Mouse (Mus musculus) kidney, postnatal 10 days (tissue): ENCODE results near the gene Gsto1.
A peak's percentile ranks its signal among the peaks of the same experiment; 100 is the strongest.

ENCODE experiments used
- DNase-seq: peaks from one replicate; pipeline ENCODE4 v3.0.0; 2021; ENCODE audit warnings: mixed read lengths

Gsto1 gene

DNA sequence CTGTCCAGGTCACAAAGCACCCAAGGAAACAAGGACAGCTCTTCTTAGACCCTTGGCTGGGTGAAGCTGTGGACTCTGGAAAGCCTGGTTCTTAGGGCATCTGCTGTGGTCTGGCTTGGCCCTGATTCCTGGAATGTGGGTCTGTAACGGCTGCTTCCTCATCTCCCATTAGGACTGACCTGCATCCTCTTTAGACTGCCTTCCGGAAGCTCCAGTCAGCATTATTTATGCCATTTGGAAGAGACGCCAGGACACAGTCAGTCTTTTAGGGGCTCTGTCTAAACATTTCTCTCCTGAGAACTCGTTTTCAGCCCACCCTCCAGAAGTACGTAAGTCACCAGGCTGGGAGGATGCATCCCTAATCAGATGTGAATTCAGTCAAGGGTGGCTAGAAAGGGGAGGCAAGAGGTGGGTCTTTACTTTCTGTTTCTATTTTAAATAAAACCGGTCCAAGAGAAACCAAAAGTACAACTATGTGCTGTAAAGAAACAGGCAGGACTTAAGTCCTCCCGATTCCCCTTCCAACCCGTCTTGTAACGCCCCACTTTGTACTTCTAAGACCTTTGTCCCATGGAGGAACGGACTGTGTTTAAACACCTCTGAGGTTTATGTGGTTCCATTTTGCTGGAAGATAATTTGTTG, 35.8 kb downstream of the Gsto1 start:
- peak; percentile 74 for DNase-seq

GRCm38 (mm10) chr19:47891562-47892312, 37.0 kb downstream of the Gsto1 start:
- peak; percentile 79 for DNase-seq

DNA sequence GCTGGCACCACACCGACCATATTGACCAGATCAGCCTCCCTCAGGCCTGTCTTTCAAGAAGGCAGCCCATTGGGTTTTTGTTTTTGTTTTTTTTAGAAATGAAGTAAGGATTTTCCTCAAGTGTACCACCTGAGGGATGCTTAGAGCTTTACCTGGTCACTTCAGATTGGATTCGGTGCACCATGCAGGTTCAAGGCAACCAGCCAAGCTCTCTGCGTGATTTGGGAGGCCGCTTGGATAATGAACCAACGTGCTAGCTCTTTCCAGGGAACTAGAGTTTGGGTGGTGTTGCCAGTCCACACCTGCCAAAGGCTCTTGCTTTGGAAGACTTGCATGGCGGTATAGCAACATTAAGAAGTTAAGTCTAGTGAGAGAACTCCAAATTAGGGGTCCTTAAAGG, 38.3 kb downstream of the Gsto1 start:
- no peak for DNase-seq

DNA sequence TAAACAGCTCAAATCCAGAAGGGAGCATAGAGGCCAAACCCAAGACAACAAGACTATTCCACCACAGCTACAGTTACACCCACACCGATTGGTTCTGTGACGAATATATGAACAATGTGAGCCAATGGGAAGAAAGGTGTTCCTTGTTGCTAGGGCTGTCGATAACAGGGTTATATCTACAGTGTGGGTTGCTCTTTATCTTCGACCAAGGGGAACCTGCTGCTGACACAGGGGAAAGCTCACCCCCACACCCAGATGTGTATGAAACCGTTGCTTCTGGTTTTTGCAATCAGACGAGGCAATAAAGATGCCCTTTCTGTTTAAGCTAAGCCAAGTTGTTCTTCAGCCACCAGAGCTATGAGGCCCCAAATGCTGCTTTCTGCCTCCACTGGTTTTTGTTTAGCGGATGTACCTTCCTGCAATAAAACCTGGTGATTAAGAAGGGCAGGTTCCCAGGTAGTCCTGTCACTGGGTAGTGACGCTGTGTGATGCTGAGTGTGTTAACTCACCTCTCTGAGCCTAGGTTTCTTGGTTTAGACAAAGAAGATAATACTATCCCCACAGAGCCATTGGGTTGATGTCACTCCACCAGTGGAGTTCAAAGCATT, 43.8 kb downstream of the Gsto1 start:
- no peak for DNase-seq

DNA sequence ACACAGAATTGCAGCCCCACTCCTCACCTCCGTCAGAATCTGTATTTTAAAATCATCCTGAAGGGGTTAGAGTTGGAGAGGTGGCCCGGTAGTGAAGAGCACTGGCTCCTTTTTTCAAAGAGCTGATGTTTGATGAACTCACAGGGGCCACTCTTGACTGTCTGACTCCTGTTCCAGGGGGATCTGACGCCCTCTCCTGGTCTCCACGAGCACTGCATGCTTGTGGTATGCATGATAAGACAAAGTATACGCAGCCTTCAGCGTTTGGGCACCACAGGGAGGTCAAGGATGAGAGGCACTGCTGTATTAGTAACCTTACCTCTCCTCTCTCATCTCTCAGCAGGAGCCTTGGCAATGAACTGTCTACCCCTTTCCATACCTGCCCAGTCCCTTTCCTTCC, 45.2 kb downstream of the Gsto1 start:
- DNase-seq, result no peak

- DNase-seq, result no peak
These were observed 45.8 kb downstream of the Gsto1 start for GRCm38 (mm10) chr19:47900558-47900957.

- DNase-seq, result peak; percentile 80
These were observed 47.8 kb downstream of the Gsto1 start for GRCm38 (mm10) chr19:47902316-47903201.

DNA sequence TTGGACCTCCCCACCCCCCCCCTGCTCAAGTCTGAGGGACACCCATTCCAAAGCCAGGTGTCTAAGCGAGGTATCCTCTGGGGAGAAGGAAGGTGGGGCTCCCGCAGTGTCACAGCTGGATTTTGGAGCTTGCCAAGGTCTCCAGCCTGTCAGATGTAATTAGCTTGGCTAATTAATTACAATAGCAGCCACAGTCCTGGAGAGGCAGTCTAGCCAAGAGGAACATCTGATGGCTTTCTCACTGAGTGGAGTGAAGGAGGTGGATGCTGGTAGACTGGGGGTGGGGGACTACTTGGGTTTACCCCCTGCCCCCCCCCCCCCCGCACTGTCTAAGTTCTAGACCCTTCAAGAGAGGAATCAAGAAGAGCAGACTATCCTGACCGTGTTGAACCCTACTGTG, 48.9 kb downstream of the Gsto1 start:
- no peak for DNase-seq

DNA sequence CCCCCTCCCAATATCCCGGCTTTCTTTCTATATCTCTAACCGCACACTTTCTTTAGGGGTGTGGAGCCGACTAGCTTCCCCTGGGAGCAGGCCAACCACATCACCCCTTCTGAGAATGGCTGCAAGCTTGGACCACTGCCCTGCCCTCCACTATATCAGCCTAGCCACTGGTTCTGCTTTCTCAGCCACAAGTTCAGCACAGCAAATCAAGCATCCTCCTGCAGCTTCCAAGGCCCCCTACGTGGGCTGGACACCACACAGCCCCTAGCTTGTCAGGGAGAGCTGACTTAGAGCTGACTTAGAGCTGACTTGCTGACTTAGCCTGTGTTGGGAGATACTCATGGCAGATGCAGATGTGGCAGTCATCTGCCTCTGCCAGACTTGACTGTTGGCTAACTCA, 50.3 kb downstream of the Gsto1 start:
- no peak for DNase-seq

GRCm38 (mm10) chr19:47905603-47906002, 50.8 kb downstream of the Gsto1 start:
- no peak for DNase-seq

- peak; percentile 53 for DNase-seq
These were observed 52.8 kb downstream of the Gsto1 start for GRCm38 (mm10) chr19:47907596-47907995.

DNA sequence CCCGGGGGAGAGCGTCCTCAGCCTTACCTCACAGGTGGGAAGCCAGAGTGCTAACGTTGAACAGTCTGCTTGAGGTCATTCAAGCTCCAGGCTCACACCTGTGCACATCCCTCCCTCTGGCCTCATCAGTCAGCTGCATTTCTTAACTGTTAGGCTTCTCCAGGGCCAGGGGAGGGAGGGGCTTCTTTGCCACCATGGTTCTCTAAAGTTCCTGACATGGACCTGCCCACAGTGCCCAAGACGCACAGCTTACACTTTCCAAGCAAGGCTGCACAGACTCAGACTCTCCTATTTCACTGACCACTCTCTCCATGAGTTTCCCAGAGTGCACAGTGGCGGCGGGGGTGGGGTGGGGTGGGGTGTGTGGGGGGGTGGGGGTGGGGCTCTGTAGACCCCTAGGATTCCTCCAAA, 54.2 kb downstream of the Gsto1 start:
- DNase-seq, result no peak

DNA sequence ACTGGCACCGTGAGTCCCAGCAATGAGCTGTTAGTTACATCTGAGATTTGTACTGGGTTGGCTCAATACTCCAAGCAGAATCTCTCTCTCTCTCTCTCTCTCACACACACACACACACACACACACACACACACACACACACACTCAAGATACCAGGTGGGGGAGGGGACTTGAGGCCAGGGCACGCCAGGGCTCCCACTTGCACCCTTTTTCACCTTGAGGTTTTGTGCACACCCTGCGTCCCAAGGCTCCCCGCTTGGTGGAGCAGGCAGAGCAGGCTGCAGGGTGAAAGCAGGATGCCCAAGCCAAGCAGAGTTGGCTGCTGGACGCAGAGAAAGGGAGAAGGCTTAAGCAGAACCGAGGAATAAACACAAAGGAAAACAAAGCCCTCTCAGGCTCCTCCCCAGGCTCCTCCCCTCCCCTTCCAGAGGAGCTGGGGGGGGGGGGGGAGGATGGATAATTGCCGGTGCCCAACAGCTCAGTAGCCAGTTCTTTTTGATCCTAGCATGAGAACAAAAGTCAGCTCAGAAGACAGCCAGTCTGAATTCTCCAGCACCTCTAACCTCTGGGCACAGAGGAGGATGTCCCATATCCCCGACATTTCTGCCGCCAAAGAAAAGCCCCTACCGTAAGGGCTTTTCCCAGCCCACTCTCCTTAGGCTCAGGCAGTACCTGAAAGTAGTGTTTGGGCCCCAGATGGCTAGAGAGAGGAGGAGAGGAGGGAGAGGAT, 54.8 kb downstream of the Gsto1 start:
- DNase-seq, result peak; percentile 58

DNA sequence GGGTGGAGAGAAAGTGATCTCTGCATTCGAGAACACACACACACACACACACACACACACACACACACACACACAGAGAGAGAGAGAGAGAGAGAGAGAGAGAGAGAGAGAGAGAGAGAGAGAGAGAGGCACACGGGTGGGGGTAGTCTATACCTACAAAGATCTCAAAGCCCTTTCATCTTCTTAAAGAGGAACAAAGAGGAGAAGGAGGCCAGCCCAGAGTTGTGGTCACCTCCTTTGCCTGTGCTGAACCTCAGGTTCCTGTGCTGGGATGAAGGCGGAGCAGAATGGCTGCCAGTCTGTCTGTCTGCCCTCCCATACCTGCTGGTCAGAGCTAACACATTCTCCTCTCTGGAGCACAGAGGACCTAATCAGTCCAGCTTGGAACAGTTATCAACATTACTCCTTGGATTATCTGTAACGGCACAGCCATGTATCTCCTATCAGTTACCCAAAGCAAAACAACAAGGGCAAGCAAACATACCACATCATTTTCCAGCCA, 55.4 kb downstream of the Gsto1 start:
- DNase-seq, result no peak

GRCm38 (mm10) chr19:47910751-47911150, 56.0 kb downstream of the Gsto1 start:
- no peak for DNase-seq

- DNase-seq, result no peak
These were observed 58.6 kb downstream of the Gsto1 start for GRCm38 (mm10) chr19:47913344-47913743.

- no peak for DNase-seq
These were observed 59.4 kb downstream of the Gsto1 start for GRCm38 (mm10) chr19:47914191-47914590.
